Mouse (Mus musculus): ENCODE measurements at regions not wholly inside any gene's neighbourhood (a gene's known extent, or its start where the extent isn't known, plus 50 kb on each side); places are given as distances from the start of the nearest gene placed in this dataset.
A peak's percentile ranks its signal among the peaks of the same experiment; 100 is the strongest.

GRCm38 (mm10) chr14:73730796-73731195 lies 69.8 kb downstream of the Gm21750 start:
- no peak for DNase-seq (ENCODE audit: low read depth, low spot score)

GRCm38 (mm10) chr14:73732161-73732560 lies 71.1 kb downstream of the Gm21750 start:
- peak; percentile 12 for DNase-seq (ENCODE audit: low read depth, low spot score)

DNA sequence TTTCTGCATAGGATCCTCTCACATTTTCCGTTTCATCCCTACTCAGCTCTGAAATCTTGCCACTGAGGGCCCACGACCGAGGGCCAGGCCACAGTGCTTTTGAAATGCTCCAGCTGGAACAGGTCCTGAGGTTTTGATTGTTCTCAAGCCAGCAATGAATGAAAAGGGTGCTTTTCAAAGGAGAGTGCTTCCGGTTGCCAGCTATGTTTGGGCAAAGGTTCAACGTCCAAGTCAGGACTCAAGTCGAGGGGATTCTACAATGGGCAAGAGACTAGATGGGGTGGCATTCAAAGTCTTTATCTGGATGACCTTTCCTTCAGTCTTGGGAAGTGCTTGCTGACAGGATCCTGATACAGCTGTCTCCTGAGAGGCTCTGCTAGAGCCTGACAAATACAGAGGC lies 89.8 kb downstream of the Gm21750 start:
- DNase-seq (ENCODE audit: low read depth, low spot score), result no peak

GRCm38 (mm10) chr14:73759986-73760385 lies 99.0 kb downstream of the Gm21750 start:
- DNase-seq (ENCODE audit: low read depth, low spot score), result no peak

DNA sequence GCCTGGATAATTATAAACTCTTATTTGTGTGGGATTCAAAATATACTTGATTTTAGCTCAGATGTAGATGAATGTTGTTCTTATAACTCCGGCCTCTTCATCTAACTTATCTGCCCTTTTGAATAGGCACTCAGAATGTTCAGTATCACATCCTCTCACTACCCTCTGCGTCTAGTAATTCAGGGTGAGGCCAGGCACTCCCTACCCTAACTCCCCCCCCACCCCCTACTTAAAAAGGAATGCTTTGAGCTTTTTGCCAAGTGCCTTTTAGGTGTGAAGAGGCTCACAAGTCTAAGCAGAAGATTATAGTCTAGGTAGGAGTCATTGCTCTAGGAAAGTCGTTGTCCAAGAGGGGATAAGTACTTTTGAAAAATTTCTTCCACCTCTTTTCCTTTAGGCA lies 111.9 kb downstream of the Gm21750 start:
- DNase-seq (ENCODE audit: low read depth, low spot score), result no peak

GRCm38 (mm10) chr14:73773810-73774209 lies 112.8 kb downstream of the Gm21750 start:
- no peak for DNase-seq (ENCODE audit: low read depth, low spot score)

DNA sequence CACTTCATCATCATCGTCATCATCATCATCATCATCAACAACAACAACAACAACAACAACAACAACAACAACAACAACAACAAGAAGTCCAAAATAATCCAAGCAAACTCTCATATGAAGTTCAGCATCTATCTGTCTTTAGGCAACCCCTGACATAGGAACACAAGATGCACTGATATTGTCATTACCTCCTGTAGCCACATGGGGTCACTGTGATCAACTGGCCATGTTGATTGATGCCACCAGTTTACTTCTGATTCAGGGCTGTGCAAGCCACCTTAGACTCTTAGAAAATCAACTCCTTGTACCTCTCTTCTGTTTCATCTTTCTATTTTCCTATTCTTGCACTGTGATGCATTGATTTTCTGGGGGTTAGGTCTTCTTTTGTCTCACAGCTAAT lies 115.0 kb downstream of the Gm21750 start:
- peak; percentile 1 for DNase-seq (ENCODE audit: low read depth, low spot score)

DNA sequence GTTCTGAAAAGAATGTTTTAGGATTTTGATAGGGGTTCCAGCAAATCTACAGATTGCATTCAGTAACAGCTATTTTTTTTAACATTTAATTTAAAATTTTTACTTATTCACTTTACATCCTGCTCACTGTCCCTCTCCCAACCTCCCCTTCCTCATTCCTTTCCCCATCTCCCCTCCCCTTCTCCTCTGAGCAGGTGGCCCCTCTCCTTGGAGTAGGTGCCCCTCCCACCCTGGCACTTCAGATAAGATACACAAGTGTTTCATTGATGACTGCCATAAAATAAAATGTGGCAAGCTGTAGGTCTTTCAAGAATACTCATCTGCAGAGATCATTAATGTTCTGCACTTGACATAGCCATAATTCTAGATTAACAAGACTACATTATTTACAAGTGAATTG lies 146.1 kb downstream of the Gm21750 start:
- no peak for DNase-seq (ENCODE audit: low read depth, low spot score)

DNA sequence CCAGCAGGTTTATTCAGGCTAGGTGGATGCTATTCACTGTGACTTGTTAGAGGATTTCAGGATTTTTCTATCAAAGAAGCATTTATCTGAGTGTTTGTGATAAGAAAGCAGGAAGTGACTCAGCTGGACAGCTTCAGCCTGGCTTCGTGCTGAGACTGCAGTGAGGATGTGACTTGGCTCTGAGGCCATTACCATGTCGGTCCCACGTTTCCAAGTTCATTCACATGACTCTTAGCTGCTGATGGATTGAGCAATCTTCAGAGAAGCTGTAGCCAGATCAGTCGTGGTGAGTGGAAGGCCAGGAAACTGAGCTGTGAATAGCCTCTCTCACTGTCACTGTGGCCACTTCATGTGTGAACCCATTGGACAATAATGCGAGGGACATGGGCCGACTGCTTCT lies 177.9 kb downstream of the Gm21750 start:
- DNase-seq (ENCODE audit: low read depth, low spot score), result peak; percentile 60

DNA sequence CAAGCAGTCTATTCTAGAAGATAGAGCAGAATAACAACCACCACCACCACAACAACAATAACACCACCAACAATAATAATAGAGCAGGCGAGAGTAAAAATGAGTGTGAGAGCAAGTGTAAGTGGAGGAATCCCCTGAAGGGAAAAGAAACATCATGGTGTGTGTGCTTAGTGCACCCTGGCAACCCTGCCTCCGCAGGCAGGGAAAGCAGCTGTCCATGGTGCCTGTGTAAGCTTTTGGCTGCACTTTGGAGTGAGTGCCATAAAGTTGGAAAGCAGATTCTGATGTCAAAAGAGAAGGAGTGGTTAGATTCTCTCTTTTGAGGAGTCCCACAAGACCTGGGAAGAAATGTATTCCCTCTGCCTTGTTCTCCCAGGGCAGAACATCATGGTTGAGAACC lies 200.8 kb downstream of the Gm21750 start:
- DNase-seq (ENCODE audit: low read depth, low spot score), result no peak

DNA sequence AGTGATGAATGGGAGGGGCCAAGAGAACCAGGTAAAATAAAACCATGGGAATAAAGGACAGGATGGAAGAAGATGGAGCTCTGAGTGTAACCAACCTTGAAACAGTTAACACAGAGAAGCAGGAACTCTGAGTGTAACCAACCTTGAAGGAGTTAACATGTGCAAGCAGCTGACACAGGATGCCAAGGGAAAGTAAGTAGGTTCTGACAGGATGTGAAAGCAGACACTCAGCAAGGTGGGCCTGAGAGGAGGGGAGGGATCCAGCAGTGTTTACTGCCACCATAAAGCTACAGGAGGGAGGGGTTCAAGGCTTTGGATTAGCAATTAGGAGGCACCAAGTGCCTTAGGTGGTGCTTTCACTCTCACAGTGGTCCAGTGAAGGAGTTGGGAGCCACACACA lies 213.3 kb downstream of the Gm21750 start:
- DNase-seq (ENCODE audit: low read depth, low spot score), result no peak

- no peak for DNase-seq (ENCODE audit: low read depth, low spot score)
These were observed 214.9 kb downstream of the Gm21750 start for GRCm38 (mm10) chr14:73875916-73876315.

DNA sequence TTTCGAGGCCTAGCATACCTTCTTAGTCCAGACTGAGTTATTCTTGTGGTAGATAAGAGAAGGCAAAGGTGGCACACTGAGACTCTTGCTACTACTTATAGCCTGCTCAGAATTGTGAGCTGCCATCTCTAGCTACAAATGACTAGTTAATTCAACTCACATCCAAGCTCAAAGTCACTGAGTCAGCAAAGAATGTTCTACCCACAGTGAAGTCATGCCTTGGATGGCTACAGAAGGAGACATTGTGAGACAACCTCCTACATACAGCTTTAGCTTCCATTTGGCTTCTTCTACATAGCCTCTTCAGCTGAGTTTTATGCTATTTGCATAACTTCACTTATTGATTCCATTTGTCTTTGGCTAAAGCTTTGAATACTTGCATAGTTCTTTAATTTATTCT lies 217.2 kb downstream of the Gm21750 start:
- DNase-seq (ENCODE audit: low read depth, low spot score), result no peak

- no peak for DNase-seq (ENCODE audit: low read depth, low spot score)
These were observed 217.9 kb downstream of the Gm21750 start for GRCm38 (mm10) chr14:73878866-73879419.

DNA sequence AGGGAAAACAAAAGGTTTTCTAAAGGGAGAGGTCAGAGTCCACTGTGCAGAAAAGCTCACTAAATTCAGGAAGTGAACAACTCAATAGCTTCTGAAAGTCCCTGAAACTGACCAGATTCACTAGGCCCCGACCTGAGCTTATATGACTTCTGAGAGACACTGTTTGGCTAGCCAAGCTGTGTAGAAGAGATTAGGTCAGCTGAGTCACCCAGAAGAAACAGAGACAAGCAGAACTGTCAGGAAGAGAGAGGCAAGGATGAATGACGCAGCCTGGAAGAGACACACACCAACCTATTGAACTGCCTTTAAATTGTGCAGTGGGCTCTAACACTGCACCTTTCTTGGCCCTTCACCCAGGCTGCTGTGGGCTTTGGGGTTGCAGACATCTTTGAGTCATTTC lies 230.4 kb downstream of the Gm21750 start:
- no peak for DNase-seq (ENCODE audit: low read depth, low spot score)

GRCm38 (mm10) chr14:73894844-73895243 lies 233.8 kb downstream of the Gm21750 start:
- no peak for DNase-seq (ENCODE audit: low read depth, low spot score)

DNA sequence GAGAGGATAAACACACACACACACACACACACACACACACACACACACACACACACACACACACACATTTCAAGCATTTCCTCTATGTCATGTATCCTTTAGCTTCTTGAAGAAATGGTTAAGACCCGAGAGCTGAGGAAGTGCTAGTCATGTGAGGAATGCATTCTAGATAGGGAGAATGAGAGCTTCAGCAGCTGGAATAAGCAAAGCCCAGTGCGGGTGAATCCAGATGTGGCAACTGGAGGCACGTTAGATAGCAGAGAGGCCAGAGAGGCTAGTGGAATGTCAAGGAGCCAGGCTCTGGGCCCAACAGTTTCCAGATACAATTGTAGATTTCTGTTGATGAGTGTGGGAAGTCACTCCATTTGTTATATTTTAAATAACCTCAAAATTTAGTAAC lies 234.2 kb downstream of the Gm21750 start:
- no peak for DNase-seq (ENCODE audit: low read depth, low spot score)

DNA sequence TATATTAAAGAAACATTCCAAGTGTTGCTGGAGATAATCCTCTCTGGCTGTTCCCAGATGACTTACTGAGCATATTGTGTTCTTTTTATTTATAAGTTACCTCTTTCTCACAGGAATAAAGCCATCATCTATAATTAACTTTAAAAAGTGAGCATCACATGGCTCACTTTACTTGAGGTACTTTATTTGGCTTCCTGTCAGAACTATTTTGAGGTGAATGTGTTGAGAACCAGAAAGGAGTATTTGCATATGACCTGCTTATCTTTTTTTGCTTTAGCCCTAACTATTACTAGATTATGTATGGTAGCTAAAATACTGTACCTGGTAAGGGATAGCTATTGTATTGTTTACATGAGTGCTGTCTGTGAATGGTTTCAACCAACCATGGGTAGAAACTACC lies 238.1 kb downstream of the Gm21750 start:
- no peak for DNase-seq (ENCODE audit: low read depth, low spot score)

GRCm38 (mm10) chr14:73902085-73902713 lies 241.2 kb downstream of the Gm21750 start:
- DNase-seq (ENCODE audit: low read depth, low spot score), result no peak

DNA sequence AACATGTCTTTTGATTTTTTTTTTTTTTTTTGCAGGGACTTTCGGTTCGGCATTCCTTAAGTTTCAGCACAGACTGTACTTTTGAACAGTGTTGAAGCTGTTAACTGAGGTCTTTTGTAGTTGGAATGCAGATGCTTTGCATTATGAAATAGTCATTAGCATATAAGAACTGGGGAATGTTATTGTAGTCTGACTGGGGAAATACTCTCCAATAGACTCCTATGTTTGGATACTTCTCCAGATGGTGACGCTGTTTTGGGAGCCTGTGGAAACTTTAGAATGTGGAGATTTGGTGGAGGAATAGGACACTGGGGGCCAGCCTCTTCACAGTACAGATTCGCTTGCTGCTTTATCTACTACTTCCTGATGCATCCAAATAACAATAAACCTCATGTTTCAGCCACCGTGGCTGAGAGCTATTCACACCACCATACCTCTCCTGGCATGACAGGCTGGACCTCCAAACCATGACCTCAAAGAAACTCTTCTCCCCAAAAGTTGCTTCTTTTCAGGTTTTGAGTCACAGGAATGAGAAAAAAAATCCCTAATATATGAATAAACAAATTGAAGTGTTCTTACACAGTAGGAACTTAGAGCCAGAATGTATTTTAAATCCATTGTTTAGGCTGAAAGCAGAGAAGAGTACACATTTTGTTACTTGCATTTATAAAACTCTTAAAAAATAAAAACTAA lies 252.9 kb downstream of the Gm21750 start:
- no peak for DNase-seq (ENCODE audit: low read depth, low spot score)

DNA sequence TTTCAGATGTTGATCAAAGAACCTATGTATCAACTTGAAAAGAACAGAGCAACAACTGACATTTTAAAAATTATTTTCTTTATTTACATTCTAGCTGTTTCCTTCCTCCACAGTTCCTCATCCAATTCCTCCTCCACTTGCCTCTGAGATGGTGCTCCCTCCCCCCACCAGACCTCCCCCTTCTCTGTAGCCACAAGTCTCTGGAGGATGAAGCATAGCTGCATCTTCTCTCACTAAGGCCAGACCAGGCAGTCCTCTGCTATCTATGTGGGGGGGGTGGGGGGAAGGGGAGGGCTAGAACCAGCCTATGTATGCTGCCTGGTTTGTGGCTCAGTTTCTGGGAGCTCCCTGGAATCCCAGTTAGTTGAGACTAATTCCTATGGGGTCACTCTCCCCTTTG lies 255.0 kb downstream of the Gm21750 start:
- no peak for DNase-seq (ENCODE audit: low read depth, low spot score)

DNA sequence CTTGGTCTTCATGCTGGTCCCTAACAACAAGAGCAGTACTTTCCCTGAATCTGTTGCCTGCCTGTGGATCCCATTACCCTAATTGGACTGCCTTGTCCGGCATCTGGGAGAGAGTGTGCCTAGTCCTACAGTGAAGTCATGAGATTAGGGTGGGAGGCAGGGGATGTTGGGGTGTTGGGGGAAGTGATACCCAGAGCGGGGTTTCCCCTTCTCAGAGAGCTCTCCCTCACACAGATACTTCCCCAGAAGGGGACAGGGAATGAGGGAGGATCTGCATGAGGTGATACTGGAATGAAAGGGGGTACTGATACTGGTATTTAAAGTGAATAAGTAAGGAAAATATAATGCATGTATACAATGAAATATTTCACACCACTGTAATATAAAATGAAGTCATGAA lies 270.1 kb downstream of the Gm21750 start:
- DNase-seq (ENCODE audit: low read depth, low spot score), result no peak

DNA sequence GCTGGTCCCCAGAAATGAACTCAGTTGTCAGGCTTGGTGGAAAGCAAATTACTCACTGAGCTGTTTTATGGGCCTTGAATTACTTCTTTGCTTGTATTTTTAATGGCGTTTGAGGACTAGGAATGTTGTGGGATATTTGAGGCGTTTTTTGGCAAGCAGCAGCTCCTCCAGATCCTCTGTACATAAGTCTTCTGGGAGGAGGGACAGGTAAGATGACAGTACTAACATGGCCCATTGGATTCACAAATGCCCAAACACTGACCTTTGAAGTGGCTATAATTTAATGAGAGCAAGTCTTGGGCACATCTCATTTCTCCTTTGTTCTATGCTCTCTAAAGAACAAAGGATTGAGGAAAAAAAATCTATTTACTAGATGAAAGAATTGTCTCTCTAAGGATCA lies 286.3 kb downstream of the Gm21750 start:
- DNase-seq (ENCODE audit: low read depth, low spot score), result no peak

Data from skeletal muscle tissue, adult 2 months (tissue).